Mouse (Mus musculus): ENCODE data around the gene Sstr1.

Sstr1 gene

GRCm38 (mm10) chr12:58211163-58212071 lies at the start of gene Sstr1:
Gene Sstr1 (plus strand): TSS chr12:58211772.
- DNase-seq (ENCODE audit: low spot score) = no peak

GRCm38 (mm10) chr12:58198810-58199209 lies 12.8 kb upstream of the Sstr1 start:
- DNase-seq (ENCODE audit: low spot score) = no peak

GRCm38 (mm10) chr12:58201190-58201589 lies 10.4 kb upstream of the Sstr1 start:
- DNase-seq (ENCODE audit: low spot score) = no peak

GRCm38 (mm10) chr12:58207956-58208355 lies 3.6 kb upstream of the Sstr1 start:
- DNase-seq (ENCODE audit: low spot score) = no peak

- no peak for DNase-seq (ENCODE audit: low spot score)
These were observed 820 bp downstream of the Sstr1 start for GRCm38 (mm10) chr12:58212261-58212923.

GRCm38 (mm10) chr12:58212924-58213450 lies 1.4 kb downstream of the Sstr1 start:
- no peak for DNase-seq (ENCODE audit: low spot score)

GRCm38 (mm10) chr12:58213451-58214288 lies 2.1 kb downstream of the Sstr1 start:
- no peak for DNase-seq (ENCODE audit: low spot score)

GRCm38 (mm10) chr12:58214289-58215136 lies 2.9 kb downstream of the Sstr1 start:
- DNase-seq (ENCODE audit: low spot score) = no peak

- DNase-seq (ENCODE audit: low spot score) = no peak
These were observed 4.6 kb downstream of the Sstr1 start for GRCm38 (mm10) chr12:58216218-58216617.

- no peak for DNase-seq (ENCODE audit: low spot score)
These were observed 7.5 kb downstream of the Sstr1 start for GRCm38 (mm10) chr12:58219078-58219477.

GRCm38 (mm10) chr12:58225644-58226043 lies 14.1 kb downstream of the Sstr1 start:
- no peak for DNase-seq (ENCODE audit: low spot score)

GRCm38 (mm10) chr12:58232489-58232888 lies 20.9 kb downstream of the Sstr1 start:
- DNase-seq (ENCODE audit: low spot score) = no peak

GRCm38 (mm10) chr12:58251901-58252300 lies 40.3 kb downstream of the Sstr1 start:
- DNase-seq (ENCODE audit: low spot score) = no peak
